Mouse (Mus musculus): Measurements from ENCODE around the gene Prom2.

Gene Prom2

GRCm38 (mm10) chr2:127496321-127496720 is 44.9 kb downstream of the Prom2 start:
- no peak for DNase-seq (ENCODE audit: extremely low spot score, low read depth, low spot score)

- peak; percentile 33 for DNase-seq (ENCODE audit: extremely low spot score, low read depth, low spot score)
These were observed 56.6 kb downstream of the Prom2 start for GRCm38 (mm10) chr2:127484476-127485170.

GRCm38 (mm10) chr2:127483001-127483400 is 58.3 kb downstream of the Prom2 start:
- DNase-seq (ENCODE audit: extremely low spot score, low read depth, low spot score): no peak

GRCm38 (mm10) chr2:127482533-127482911 is 58.7 kb downstream of the Prom2 start:
- DNase-seq (ENCODE audit: extremely low spot score, low read depth, low spot score): no peak

GRCm38 (mm10) chr2:127481841-127482532 is 59.3 kb downstream of the Prom2 start:
- no peak for DNase-seq (ENCODE audit: extremely low spot score, low read depth, low spot score)

- no peak for DNase-seq (ENCODE audit: extremely low spot score, low read depth, low spot score)
These were observed 61.5 kb downstream of the Prom2 start for GRCm38 (mm10) chr2:127479763-127480162.

GRCm38 (mm10) chr2:127479210-127479609 is 62.1 kb downstream of the Prom2 start:
- DNase-seq (ENCODE audit: extremely low spot score, low read depth, low spot score): no peak

Data from hindlimb bud, embryonic 11.5 days (tissue).